Comparison of ENCODE assay signal across 31 mouse cellular contexts in genomic region chr2:135315980-135316379, GRCm38 (mm10).
"Had no signal": no experiment of that assay in that cellular context is flagged by ENCODE, and none has a peak within 500 bp of the region (broad histone marks: within the 10 kb centered on the region; RNA-seq: fewer than 3 reads in every experiment).

No protein-coding gene starts in this region.

- ATAC-seq: liver, embryonic 12.5 days; liver, postnatal 0 days; lung, postnatal 0 days; midbrain, embryonic 13.5 days; midbrain, embryonic 15.5 days; midbrain, embryonic 16.5 days had no signal

- H3K27me3 ChIP-seq: limb, embryonic 12.5 days; limb, embryonic 13.5 days; limb, embryonic 15.5 days; liver, embryonic 12.5 days; liver, embryonic 13.5 days; liver, embryonic 15.5 days; lung, embryonic 15.5 days; megakaryocyte, embryonic 14.5 days; midbrain, embryonic 12.5 days; midbrain, embryonic 13.5 days; midbrain, embryonic 15.5 days; neural tube, embryonic 12.5 days; neural tube, embryonic 13.5 days had no signal

- H3K9ac ChIP-seq: limb, embryonic 12.5 days; limb, embryonic 13.5 days; limb, embryonic 15.5 days; liver, embryonic 12.5 days; liver, embryonic 13.5 days; liver, embryonic 14.5 days; liver, embryonic 15.5 days; liver, postnatal 0 days; lung, embryonic 14.5 days; lung, embryonic 15.5 days; midbrain, embryonic 12.5 days; midbrain, embryonic 13.5 days; midbrain, embryonic 15.5 days; neural tube, embryonic 12.5 days; neural tube, embryonic 13.5 days had no signal

- H3K27ac ChIP-seq: limb, embryonic 10.5 days; limb, embryonic 12.5 days; limb, embryonic 13.5 days; limb, embryonic 15.5 days; liver, embryonic 12.5 days; liver, embryonic 13.5 days; liver, embryonic 14.5 days; liver, embryonic 15.5 days; lung, embryonic 15.5 days; macrophage; midbrain, embryonic 12.5 days; midbrain, embryonic 13.5 days; midbrain, embryonic 15.5 days; neural tube, embryonic 12.5 days; neural tube, embryonic 13.5 days had no signal

- H3K9me3 ChIP-seq: limb, embryonic 10.5 days; limb, embryonic 12.5 days; limb, embryonic 13.5 days; limb, embryonic 15.5 days; liver, embryonic 12.5 days; liver, embryonic 13.5 days; liver, embryonic 15.5 days; lung, embryonic 15.5 days; midbrain, embryonic 12.5 days; midbrain, embryonic 13.5 days; midbrain, embryonic 15.5 days; neural tube, embryonic 12.5 days; neural tube, embryonic 13.5 days had no signal

- H3K36me3 ChIP-seq: limb, embryonic 10.5 days; limb, embryonic 12.5 days; limb, embryonic 13.5 days; limb, embryonic 15.5 days; liver, embryonic 12.5 days; liver, embryonic 13.5 days; liver, embryonic 15.5 days; lung, embryonic 15.5 days; midbrain, embryonic 12.5 days; midbrain, embryonic 13.5 days; midbrain, embryonic 15.5 days; neural tube, embryonic 12.5 days; neural tube, embryonic 13.5 days had no signal

- DNase-seq: left cerebral cortex, postnatal 4 days; liver; liver, embryonic 13.5 days; liver, postnatal 0 days; lung, adult 18-20 months; lung, adult 2 months; lung, embryonic 14.5 days; lung, postnatal 10 days; lung, postnatal 14 days; lung, postnatal 36 days; lung, postnatal 4 days; midbrain, embryonic 14.5 days had no signal

- H3K4me1 ChIP-seq: limb, embryonic 10.5 days; limb, embryonic 12.5 days; limb, embryonic 13.5 days; limb, embryonic 15.5 days; liver, embryonic 12.5 days; liver, embryonic 13.5 days; liver, embryonic 15.5 days; lung, embryonic 15.5 days; megakaryocyte, embryonic 14.5 days; midbrain, embryonic 12.5 days; midbrain, embryonic 13.5 days; midbrain, embryonic 15.5 days; neural tube, embryonic 12.5 days; neural tube, embryonic 13.5 days had no signal

- H3K4me3 ChIP-seq: limb, embryonic 10.5 days; limb, embryonic 12.5 days; limb, embryonic 13.5 days; limb, embryonic 15.5 days; liver, embryonic 12.5 days; liver, embryonic 13.5 days; liver, embryonic 15.5 days; lung, embryonic 15.5 days; megakaryocyte, embryonic 14.5 days; midbrain, embryonic 12.5 days; midbrain, embryonic 13.5 days; midbrain, embryonic 15.5 days; myocyte; neural tube, embryonic 12.5 days; neural tube, embryonic 13.5 days had no signal

- H3K4me2 ChIP-seq: limb, embryonic 12.5 days; limb, embryonic 13.5 days; limb, embryonic 15.5 days; liver, embryonic 11.5 days; liver, embryonic 12.5 days; liver, embryonic 13.5 days; liver, embryonic 15.5 days; lung, embryonic 14.5 days; lung, embryonic 15.5 days; midbrain, embryonic 12.5 days; midbrain, embryonic 13.5 days; midbrain, embryonic 15.5 days; neural tube, embryonic 12.5 days; neural tube, embryonic 13.5 days had no signal
